In genomic region chr3:17825254-17825890, GRCm38 (mm10) we compare ENCODE assay signal across 16 mouse cellular contexts.
"Had no signal": no experiment of that assay in that cellular context is flagged by ENCODE, and none has a peak within 500 bp of the region (broad histone marks: within the 10 kb centered on the region; RNA-seq: fewer than 3 reads in every experiment).

No protein-coding gene starts in this region.

- H3K4me1 ChIP-seq: kidney, embryonic 15.5 days; liver, embryonic 13.5 days; neural tube, embryonic 13.5 days; stomach, embryonic 15.5 days had no signal

- H3K27ac ChIP-seq: kidney, embryonic 15.5 days; left cerebral cortex, adult 2 months; liver, embryonic 13.5 days; neural tube, embryonic 13.5 days; stomach, embryonic 15.5 days had no signal

- H3K9ac ChIP-seq: kidney, embryonic 15.5 days; liver, embryonic 13.5 days; neural tube, embryonic 13.5 days; stomach, embryonic 15.5 days had no signal

- H3K4me2 ChIP-seq: kidney, embryonic 15.5 days; liver, embryonic 13.5 days; neural tube, embryonic 13.5 days; stomach, embryonic 15.5 days had no signal

- H3K27me3 ChIP-seq: kidney, embryonic 15.5 days; liver, embryonic 13.5 days; neural tube, embryonic 13.5 days; stomach, embryonic 15.5 days had no signal

- DNase-seq: kidney, adult 11 months; kidney, adult 8-10 months; kidney, postnatal 10 days; layer of hippocampus, postnatal 36 days; liver, embryonic 13.5 days; lung, adult 2 months; lung, postnatal 14 days; lung, postnatal 4 days; right cerebral cortex, postnatal 25 days; spleen, adult 18-20 months; thymus, postnatal 25 days had no signal

- H3K36me3 ChIP-seq: kidney, embryonic 15.5 days; liver, embryonic 13.5 days; neural tube, embryonic 13.5 days; stomach, embryonic 15.5 days had no signal

- H3K9me3 ChIP-seq: kidney, embryonic 15.5 days; liver, embryonic 13.5 days; neural tube, embryonic 13.5 days; stomach, embryonic 15.5 days had no signal

- H3K4me3 ChIP-seq: kidney, embryonic 15.5 days; left cerebral cortex, adult 2 months; liver, embryonic 13.5 days; myocyte; neural tube, embryonic 13.5 days; stomach, embryonic 15.5 days had no signal
